Mouse (Mus musculus) cerebellum, adult (tissue): ENCODE data around the gene Ccdc42.

Experiments
- ATAC-seq: cut with Nextera tagmentation; 2 replicates; pipeline ENCODE4 v1.9.2; 2017; ENCODE audit warnings: mild to moderate bottlenecking, moderate library complexity, mixed read lengths; ENCODE audit not compliant: insufficient number of reproducible peaks, low FRiP score, low TSS enrichment

Ccdc42 gene

GRCm38 (mm10) chr11:68583906-68584480 lies 2.8 kb upstream of the Ccdc42 start:
- no peak for ATAC-seq

GRCm38 (mm10) chr11:68585890-68586289 lies 931 bp upstream of the Ccdc42 start:
- no peak for ATAC-seq

DNA sequence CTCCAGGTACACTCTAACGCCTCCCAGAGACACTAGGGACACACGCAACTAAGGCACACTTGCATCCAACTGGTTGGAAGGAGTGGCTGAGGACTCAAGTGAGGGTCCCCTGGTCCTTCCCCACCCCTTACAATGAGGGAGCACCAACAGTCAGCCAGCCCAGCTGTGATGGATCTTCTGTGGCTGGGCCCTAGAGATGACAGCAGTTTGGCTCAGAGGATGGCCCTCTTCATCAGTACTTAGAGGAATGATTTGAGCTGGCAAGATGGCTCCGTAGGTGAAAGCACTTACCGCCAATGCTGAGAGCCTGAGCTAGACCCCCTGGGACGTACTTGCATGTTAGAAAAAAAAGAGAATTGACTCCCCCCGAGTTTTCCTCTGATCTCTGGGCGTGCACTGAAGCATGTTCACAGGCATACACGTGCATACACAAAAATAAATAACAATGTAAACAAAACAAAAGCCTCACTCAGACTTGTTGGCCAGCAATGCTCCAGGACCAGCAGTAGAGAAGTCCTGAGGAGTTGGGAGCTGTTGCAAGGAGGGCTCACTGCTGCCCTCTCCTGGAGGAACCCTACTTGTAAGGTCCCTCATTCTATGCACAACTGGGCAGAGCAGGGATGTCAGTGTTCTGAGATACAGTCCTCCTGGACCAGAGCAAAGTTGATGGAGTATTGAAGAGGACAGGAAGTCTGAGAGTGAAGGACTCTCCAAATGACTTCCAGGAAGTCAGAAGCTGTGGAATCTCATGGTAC lies 2.4 kb downstream of the Ccdc42 start:
- peak; percentile 58; the same call in 1 of the 2 replicates for ATAC-seq

GRCm38 (mm10) chr11:68591708-68592107 lies 4.9 kb downstream of the Ccdc42 start:
- ATAC-seq: no peak

GRCm38 (mm10) chr11:68593247-68593646 lies 6.4 kb downstream of the Ccdc42 start:
- no peak for ATAC-seq

GRCm38 (mm10) chr11:68597912-68598311 lies 11.1 kb downstream of the Ccdc42 start:
- no peak for ATAC-seq

- no peak for ATAC-seq
Measured at GRCm38 (mm10) chr11:68600551-68601021, 13.8 kb downstream of the Ccdc42 start.

DNA sequence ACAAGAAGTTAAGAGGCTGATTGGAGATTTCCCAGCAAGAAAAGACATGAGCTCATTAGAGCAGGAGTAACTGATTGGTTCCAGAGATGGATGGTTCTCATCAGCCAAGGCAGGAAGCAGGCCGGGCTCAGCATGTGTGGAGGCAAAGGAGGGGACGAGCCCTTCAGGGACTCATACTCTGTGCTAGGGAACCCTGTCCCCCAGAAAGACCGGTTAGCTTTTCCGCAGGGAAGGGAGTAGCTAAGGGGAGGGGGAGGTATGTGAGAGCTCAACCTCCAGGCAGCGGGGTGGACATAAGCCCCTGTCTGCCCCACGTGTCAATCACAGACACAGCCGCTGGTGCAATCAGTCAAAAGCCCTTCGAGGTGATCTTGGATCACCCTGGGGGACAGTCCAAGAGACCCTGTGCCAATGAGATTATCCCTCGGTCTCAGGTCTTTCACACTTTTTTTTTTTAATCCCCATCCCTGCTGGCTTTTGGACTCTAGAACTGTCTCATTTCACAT lies 14.7 kb downstream of the Ccdc42 start:
- no peak for ATAC-seq

DNA sequence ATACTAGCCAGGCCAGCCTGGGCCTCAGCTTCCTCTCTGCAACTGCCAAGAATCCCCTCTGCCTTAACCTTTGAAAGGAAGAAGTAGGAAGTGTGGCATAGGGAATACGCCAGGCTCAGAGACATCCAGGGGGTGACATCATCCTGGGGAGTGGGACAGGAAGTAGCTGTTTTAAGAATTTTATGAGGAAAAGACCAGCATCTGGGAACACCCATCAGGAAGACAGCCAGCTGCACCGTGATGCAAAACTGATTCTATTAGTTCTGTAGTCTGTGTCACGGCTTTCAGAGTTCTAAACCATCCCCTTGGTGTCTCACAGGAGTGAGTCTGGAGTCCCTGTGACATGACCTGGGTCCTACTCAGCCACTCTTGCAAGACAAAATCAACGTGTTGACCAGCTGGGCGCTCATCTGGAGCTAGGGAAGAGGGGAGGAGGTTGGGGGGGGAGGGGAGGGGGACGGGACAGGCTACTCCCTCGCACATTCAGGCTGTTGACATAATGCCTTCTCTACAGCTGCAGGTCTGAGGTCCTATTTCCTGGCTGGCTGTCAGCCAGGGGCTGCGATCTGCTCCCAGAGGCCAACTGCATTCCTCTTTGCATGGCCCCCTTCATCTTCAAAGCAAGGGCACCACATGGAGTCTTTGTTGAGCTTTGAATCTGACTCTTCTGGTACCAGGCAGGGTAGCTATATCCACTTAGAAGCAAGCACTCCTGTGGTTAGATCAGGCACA lies 15.5 kb downstream of the Ccdc42 start:
- no peak for ATAC-seq

DNA sequence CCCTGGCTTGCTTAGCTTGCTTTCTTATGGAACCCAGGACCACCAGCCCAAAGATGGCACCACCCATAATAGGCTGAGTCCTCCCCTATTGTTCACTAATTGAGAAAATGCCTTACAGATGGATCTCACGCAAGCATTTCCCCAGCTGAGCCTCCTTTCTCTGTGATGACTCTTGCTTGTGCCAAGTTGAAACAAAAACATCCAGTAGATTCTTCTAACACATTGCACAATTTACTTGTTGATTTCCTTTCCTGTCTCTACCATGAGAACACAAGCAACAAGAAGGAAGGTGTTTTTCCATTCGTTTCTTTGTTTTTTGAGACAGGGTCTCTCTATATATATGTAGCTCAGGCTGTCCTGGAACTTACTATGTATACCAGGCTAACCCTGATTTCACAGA lies 20.2 kb downstream of the Ccdc42 start:
- ATAC-seq: no peak

- ATAC-seq: no peak
Measured at GRCm38 (mm10) chr11:68609910-68610566, 23.2 kb downstream of the Ccdc42 start.

- ATAC-seq: no peak
Measured at GRCm38 (mm10) chr11:68610567-68610947, 23.7 kb downstream of the Ccdc42 start.

GRCm38 (mm10) chr11:68613071-68613711 lies 26.4 kb downstream of the Ccdc42 start:
- ATAC-seq: no peak

DNA sequence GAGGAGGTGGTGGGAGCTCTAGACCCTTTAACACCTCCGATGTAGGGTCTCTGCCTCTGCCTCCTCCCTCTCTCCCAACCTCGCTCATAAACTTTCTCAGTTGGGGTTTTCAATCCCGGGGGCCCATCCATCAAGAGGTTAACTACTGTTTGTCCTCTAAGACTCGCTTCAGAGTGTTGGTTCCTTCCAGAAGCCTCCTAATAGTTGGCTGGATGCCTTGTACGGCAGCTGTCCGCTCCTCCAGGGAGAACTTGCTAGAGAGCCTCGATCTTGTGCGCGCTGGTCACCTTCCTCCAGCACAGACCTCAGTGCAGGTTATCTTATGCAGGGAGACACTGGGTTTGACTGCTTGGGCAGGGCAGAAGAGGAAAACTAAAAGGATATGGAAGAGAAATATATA lies 35.9 kb downstream of the Ccdc42 start:
- ATAC-seq: no peak

DNA sequence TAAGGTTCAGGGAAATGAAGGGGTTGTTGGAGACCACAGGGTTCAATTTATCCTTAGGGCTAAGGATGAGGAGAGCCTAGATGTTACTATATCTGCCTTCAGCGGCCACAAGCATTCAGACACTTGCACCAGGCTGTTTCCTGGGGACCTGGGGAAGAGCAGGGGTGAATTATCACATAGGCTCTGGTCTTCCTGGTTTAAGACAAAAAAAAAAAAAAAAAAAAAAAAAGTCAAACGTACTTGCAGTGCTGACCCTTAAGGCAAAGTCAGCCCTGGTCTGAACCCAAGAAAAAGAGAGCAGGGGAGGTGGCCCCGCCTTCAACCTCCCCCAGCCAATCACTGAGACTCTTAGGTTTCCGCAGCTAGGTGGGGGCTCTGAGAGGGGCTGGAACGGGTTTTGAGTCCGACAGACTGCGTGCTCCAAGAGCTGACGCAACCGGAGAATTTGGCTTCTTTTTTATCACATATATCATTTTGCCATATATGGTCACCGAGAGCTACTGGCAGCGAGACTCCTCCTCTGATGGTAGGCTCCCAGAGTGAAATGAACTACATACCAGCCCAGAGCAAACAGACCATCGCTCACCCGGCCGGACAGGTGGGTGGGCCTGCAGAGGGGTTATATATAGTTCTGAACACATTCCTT lies 36.5 kb downstream of the Ccdc42 start:
- peak; percentile 85 for ATAC-seq

DNA sequence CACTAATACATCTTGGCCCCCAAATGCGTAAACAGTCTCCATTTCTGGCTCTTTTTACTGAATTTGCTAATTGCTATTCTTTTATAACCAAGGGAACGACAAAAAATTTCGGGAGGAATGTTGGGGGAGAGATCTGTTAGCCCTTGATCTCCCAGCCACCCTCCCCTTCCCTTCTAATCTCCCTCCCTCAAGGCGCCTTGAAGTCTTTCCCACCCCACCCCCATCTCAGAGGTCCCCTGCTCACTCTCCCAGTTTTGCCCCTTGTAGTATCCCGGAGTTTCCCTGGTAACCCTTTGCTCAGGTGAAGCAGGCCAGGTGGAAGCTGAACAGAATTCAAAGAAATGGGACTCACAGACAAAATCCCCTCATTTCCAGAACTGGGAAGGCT lies 37.0 kb downstream of the Ccdc42 start:
- ATAC-seq: no peak

DNA sequence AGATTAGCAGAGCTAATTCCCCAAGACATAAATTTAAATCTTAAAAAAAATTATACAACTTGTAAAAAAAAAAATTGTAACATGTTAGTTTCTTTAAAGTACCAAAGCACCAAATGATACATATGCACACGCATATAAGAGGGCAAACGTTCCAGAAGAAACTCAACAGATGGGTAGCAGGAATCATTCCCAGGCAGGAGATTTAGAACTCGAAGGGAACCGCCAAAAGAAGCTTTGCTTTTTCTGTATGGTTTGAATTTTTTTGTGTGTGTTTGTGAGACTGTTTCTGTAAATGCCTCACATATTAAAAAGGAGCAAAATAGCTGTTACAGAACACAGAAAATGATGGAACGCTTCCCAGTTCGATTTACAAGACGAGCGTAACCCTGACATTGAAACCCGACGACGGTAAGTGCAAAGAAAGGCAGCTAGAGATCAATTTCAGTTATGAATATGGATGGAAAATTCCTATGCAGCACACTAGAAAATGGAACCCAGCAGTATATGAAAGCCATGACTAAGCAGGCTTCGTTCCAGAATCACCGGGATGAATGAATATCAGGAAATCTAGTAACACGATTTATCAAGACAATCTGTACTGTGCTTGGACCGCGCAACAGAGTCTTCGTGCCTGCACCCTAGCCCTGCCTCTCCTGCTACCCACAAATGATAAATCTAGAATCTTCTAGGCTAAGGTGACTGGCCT lies 44.9 kb downstream of the Ccdc42 start:
- ATAC-seq: no peak

- peak; percentile 66; the same call in 1 of the 2 replicates for ATAC-seq
Measured at GRCm38 (mm10) chr11:68637861-68638615, 51.2 kb downstream of the Ccdc42 start.
